Mouse (Mus musculus): ENCODE measurements around the gene Setd3.

- no peak for TF ChIP-seq CTCF (IDR thresholded peaks at IDR 0.05; ENCODE audit: low read depth)
- no peak for TF ChIP-seq EP300 (IDR thresholded peaks at IDR 0.05; ENCODE audit: low read depth)
Observed at GRCm38 (mm10) chr12:108174606-108175505, 4.3 kb downstream of the Setd3 start.

Measured in liver, postnatal 0 days (tissue).